Mouse (Mus musculus) testis, postnatal 14 days (tissue): ENCODE data around the gene Snap91.

ENCODE experiments used
- DNase-seq: peaks from one replicate; pipeline ENCODE4 v3.0.0; 2021; ENCODE audit warnings: low spot score

The Snap91 gene

GRCm38 (mm10) chr9:86742959-86743911 is 137.2 kb downstream of the Snap91 start, which contains the start of gene Prss35:
Prss35 (plus strand) TSS chr9:86743649.
- peak; percentile 49 for DNase-seq

DNA sequence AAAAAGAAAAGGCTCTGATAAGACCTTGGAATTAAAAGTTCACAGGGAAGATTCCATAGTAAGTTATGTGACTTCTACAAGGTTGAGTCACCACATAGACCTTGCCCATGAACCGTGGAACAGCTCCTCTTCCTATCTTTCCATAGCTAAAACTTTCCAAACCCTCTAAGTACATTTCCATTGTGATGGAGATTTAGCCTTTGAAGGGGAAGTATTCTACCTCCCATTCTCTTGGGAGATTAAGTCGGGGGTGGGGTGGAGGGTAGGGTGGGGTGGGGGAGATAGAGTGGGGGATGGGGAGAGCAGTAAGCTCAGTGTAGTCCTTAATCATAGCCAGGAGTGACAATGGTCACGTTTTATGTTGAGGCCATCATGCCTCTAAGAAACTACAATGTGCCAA is 140.5 kb downstream of the Snap91 start:
- DNase-seq, result no peak

DNA sequence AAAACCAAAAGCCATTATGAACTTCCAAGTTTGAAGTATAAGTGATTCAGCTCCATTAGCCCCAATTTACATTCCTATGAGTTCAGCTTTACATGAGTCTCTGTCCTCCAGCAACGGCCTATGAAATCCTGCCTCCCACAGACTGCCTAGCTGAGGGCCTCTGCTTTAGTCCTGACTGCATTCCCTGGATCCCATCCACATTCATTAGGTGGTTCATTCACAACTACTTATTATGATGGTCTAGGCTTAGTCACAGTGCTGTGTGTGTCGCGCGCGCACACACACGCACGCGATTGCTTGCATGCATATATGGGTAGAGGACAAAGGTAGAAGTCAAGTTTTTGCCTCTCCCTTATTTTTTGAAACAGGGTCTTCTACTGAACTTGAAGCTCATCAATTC is 141.7 kb downstream of the Snap91 start:
- DNase-seq, result no peak

GRCm38 (mm10) chr9:86738067-86738466 is 142.4 kb downstream of the Snap91 start:
- no peak for DNase-seq

GRCm38 (mm10) chr9:86736991-86737390 is 143.5 kb downstream of the Snap91 start:
- DNase-seq, result no peak

DNA sequence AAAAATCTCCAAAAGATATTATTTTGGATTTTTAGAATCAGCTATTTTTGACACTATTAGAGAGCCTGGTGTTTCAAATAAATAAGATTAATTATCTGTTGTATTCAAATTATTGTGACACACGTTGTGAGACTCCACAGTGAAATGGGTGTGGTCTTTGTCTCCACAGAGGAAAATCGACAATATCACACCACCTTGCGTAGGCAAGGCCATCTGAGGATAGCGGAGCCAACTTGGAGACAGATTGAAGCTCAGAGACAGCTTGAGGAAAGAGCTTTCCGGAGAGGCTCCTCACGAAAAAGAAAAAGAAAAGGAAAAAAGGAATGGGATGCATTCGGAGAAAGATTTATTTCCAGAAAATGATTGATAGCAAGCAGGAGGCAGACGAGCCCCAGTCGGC is 145.7 kb downstream of the Snap91 start:
- no peak for DNase-seq

DNA sequence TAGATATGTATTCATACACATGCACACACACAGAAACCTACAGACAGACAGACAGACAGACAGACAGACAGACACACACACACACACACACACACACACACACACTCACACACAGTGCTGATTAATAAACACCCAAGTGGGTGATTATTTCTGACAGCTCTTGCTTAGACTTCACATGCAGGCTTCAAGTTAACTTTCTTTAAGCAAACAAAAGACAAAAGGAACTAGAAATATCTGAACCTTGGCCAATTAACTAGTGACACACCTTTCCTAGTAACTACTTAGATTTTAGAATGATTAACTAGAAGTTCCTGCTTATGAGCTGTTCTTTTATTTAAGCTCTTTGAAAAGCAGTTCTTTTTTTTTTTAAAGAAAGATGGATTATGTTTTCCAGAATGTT is 146.1 kb downstream of the Snap91 start:
- no peak for DNase-seq

DNA sequence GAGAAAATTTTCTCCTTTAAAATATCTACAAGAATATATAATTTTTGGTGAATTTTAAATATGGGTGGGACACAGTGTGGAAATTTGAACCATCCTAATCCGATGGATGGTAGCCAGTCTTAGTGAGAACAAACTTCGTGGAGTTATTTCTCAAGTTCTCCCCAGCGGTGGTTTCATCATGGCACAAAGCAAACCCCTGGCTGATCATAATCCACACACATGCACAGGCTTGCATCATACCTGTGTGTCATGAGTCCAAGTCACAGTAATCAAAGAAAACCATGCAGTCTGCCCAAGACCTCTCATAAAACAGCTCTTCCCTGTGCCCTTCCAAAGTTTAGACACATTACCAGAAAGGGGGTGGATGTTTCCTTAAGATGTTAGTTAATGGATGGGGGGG is 150.6 kb downstream of the Snap91 start:
- DNase-seq, result no peak

- DNase-seq, result no peak
Measured at GRCm38 (mm10) chr9:86729084-86729483, 151.4 kb downstream of the Snap91 start.

DNA sequence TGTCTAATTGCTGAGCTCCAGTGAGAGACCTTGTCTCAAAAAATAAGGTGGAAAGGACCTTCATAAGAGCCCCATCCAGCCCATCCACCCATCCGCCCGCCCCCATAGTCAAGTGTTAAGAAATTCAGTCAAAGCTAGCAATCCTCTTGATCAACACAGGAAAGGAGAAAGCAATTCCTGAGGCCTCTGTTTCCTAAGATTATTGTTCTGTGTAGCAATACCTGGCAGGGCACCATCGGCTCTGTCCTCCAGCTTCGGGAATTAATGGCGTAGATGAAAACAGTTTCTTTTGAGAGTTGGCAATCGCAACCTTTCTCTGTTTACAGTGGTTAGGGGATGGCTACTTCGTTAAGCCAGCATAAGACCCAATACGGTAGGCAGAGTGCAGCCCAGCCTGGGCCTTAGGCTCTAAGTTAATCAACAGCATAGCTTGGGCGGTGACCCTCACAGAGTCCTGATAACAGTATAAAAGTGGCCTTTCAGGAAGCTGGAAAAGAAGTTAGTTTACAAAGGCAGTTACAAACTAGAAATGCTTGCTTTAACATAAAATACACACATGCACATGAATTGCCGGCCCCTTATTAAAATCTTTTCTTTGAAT is 152.1 kb downstream of the Snap91 start:
- DNase-seq, result no peak

GRCm38 (mm10) chr9:86726381-86726720 is 154.1 kb downstream of the Snap91 start:
- DNase-seq, result no peak

DNA sequence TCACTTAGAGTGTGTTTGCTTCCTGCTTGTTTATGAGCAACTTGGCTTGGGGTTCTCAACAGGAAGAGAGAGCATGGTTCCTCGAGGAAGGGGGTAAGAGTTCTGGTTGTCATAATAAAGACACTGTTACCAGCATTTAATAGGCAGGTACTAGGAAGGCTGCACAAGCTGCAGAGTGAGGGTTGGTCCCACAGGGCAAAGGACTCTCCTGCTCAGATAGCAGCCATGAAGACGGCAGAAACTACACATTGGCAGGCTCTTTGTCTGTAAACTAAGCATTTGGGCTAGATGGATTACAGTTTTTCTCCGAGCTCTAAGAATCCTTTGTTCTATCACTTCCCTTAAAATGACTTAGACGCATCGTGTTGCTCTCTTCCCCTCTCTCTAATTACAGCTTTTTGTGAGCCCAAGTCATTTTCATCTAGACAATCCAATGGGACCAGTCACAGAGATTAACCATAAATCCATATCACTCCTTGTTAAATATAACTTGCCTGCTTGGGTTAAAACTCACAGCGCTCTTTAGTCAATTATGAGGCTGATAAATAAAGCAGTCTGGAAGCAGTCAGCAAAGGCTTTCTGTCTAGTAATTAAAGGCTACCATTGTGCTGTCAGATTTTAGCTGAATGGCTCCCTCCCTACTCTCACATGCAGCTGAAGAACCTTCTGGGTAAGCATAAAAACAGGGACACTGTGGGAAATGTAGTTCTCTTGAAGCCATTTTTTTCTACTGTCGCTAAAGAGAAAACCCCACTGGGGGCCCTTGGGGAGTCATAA is 154.7 kb downstream of the Snap91 start:
- no peak for DNase-seq

GRCm38 (mm10) chr9:86725066-86725465 is 155.4 kb downstream of the Snap91 start:
- DNase-seq, result no peak

DNA sequence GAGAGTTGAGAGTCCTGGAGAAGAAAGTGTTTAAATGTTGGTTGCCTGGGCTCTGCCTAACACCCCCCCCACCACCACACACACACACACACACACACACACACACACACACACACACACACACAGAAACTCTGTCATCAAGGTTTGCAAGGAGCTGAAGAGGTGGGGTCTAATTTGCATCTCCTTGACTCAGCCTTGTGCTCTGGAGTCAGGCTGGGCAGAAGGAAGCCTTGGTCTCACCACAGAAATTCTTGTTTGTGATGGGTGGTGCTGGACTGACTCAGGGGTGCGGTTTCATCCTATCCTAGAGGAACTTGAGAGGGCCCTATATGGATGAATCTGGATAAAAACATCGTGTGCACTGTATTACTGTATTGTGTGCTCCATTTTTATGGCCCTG is 159.7 kb downstream of the Snap91 start:
- DNase-seq, result no peak

GRCm38 (mm10) chr9:86720227-86720626 is 160.2 kb downstream of the Snap91 start:
- no peak for DNase-seq

GRCm38 (mm10) chr9:86717119-86717518 is 163.3 kb downstream of the Snap91 start:
- peak; percentile 76 for DNase-seq

DNA sequence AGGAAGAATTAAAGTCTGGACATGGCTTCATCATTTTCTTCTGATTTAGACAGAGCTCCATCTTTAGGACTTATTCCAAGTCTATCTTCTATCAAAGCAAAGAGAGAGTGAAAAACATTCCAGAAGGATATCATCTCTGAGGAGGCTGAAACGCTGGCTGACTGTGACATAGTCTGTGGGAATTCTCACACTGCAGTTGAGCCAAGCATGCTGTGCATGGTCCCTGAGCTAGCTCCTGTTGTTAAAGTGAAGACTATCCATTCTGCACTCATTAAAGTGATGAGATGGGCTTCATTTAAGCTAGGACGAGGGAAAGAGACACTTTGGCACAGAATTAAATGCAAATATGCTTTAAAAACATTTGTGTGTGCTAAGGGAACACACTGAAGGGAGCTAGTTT is 163.9 kb downstream of the Snap91 start:
- no peak for DNase-seq
